Mouse (Mus musculus) heart, adult 2 months (tissue): ENCODE results near the gene Vmn1r3.
"Not testable (repeated sequence)": the region's sequence is repeated elsewhere in the genome, so short reads cannot be mapped to it uniquely, and the experiment has no call there.

Source experiments
- CTCF ChIP-seq: fragments of 200-600 bp; IDR thresholded peaks from 2 replicates; pipeline ENCODE4 v1.8.1; 2022; ENCODE audit warnings: antibody characterized with exemption, mild to moderate bottlenecking, moderate library complexity
- EP300 ChIP-seq: fragments of 200-500 bp; IDR thresholded peaks from 2 replicates; pipeline ENCODE4 v1.6.1; 2011; ENCODE audit warnings: low read depth, low read length, control low read depth; ENCODE audit not compliant: insufficient read depth
- POLR2A ChIP-seq: fragments of 200-500 bp; IDR thresholded peaks from 2 replicates; pipeline ENCODE4 v1.6.1; 2011; ENCODE audit warnings: mild to moderate bottlenecking, low read depth, low read length, control low read depth; ENCODE audit not compliant: insufficient read depth

DNA sequence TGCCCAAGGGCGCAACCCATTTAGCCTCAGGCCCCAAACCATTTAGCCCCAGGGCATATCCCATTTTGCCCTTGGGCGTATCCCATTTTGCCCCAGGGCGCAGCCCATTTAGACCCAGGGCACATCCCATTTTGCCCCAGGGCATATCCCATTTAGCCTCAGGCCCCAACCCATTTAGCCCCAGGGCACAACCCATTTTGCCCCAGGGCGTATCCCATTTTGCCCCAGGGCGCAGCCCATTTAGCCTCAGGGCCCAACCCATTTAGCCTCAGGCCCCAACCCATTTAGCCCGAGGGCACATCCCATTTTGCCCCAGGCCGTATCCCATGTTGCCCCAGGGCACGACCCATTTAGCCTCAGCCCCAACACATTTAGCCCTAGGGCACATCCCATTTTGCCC, 9.4 kb downstream of the Vmn1r3 start:
- not testable (repeated sequence) for TF ChIP-seq CTCF, POLR2A, EP300
